Mouse (Mus musculus): Measurements from ENCODE around the gene Cks2. TPM values are rescaled to one million over a fixed set of nuclear protein-coding genes. Genes with fewer than 3 reads are reported as not detected.

Cks2 gene
- total and polyA plus RNA-seq, 2 experiments from 2014 or later: 16.3 to 20.0 TPM

GRCm38 (mm10) chr13:51648237-51648636 is 3.2 kb downstream of the Cks2 start:
- H3K9me3 ChIP-seq (ENCODE audit: low read length): no peaks in the 10 kb centered on the region
- 0 out of 2 replicates have a peak, but pooled peaks cover 4% of the 10 kb centered on the region for H3K4me1 ChIP-seq (ENCODE audit: insufficient read depth, low read length)
- peaks cover 3% of the 10 kb centered on the region; the same call in 1 of the 2 replicates for H3K36me3 ChIP-seq (ENCODE audit: insufficient read depth, low read length)
- no peak overlapping the region for H3K4me2 ChIP-seq (ENCODE audit: low read depth, low read length, poor library complexity, severe bottlenecking)
- no peak overlapping the region for H3K4me3 ChIP-seq (ENCODE audit: low read depth, low read length)
- no peaks in the 10 kb centered on the region for H3K27me3 ChIP-seq (ENCODE audit: insufficient read depth, low read length)
- TF ChIP-seq CTCF (IDR thresholded peaks at IDR 0.05): no peak
- H3K27ac ChIP-seq (ENCODE audit: low read depth, low read length): no peak overlapping the region
- no peak overlapping the region for H3K9ac ChIP-seq (replicated peaks; ENCODE audit: low read length, poor library complexity, severe bottlenecking)
- no peak for ATAC-seq (ENCODE audit: low FRiP score)
- DNase-seq (ENCODE audit: low spot score): no peak
- 95% methylated on average over 4 of the region's 4 CpGs for WGBS

- no peak for TF ChIP-seq CTCF (IDR thresholded peaks at IDR 0.05)
- H3K27ac ChIP-seq (ENCODE audit: low read depth, low read length): no peak overlapping the region
- H3K9ac ChIP-seq (replicated peaks; ENCODE audit: low read length, poor library complexity, severe bottlenecking): no peak overlapping the region
- peaks cover 8% of the 10 kb centered on the region; the same call in 1 of the 2 replicates for H3K36me3 ChIP-seq (ENCODE audit: insufficient read depth, low read length)
- H3K9me3 ChIP-seq (ENCODE audit: low read length): no peaks in the 10 kb centered on the region
- no peak overlapping the region for H3K4me2 ChIP-seq (ENCODE audit: low read depth, low read length, poor library complexity, severe bottlenecking)
- H3K4me3 ChIP-seq (ENCODE audit: low read depth, low read length): no peak overlapping the region
- 35% methylated on average over 1 of the region's 1 CpGs for WGBS
- no peaks in the 10 kb centered on the region for H3K27me3 ChIP-seq (ENCODE audit: insufficient read depth, low read length)
- ATAC-seq (ENCODE audit: low FRiP score) (no peak), DNase-seq (ENCODE audit: low spot score) (no peak)
- 0 out of 2 replicates have a peak, but pooled peaks cover 4% of the 10 kb centered on the region for H3K4me1 ChIP-seq (ENCODE audit: insufficient read depth, low read length)
These were observed 4.7 kb downstream of the Cks2 start for GRCm38 (mm10) chr13:51649740-51650139.

- ATAC-seq (ENCODE audit: low FRiP score): peak; percentile 97
- peaks cover 21% of the 10 kb centered on the region for H3K36me3 ChIP-seq (ENCODE audit: insufficient read depth, low read length)
- no peaks in the 10 kb centered on the region for H3K9me3 ChIP-seq (ENCODE audit: low read length)
- H3K4me2 ChIP-seq (ENCODE audit: low read depth, low read length, poor library complexity, severe bottlenecking): peak within 1 kb of the TSS; percentile 87
- H3K9ac ChIP-seq (replicated peaks; ENCODE audit: low read length, poor library complexity, severe bottlenecking): peak within 1 kb of the TSS; percentile 82
- DNase-seq (ENCODE audit: low spot score): peak; percentile 96
- no peaks in the 10 kb centered on the region for H3K27me3 ChIP-seq (ENCODE audit: insufficient read depth, low read length)
- H3K27ac ChIP-seq (ENCODE audit: low read depth, low read length): peak within 1 kb of the TSS; percentile 87
- under 1% methylated on average over 66 of the region's 69 CpGs for WGBS
- 0 out of 2 replicates have a peak, but pooled peaks cover 4% of the 10 kb centered on the region for H3K4me1 ChIP-seq (ENCODE audit: insufficient read depth, low read length)
- peak within 1 kb of the TSS; percentile 75 for H3K4me3 ChIP-seq (ENCODE audit: low read depth, low read length)
- peak; percentile 92 for TF ChIP-seq CTCF (IDR thresholded peaks at IDR 0.05)
These were observed 6.5 kb downstream of the Cks2 start, which contains the start of gene Secisbp2 for GRCm38 (mm10) chr13:51651408-51652064. Secisbp2 (plus strand) TSS chr13:51651697.

- Histone ChIP-seq H3K27ac (ENCODE audit: low read depth, low read length) (no peak overlapping the region), H3K36me3 (ENCODE audit: insufficient read depth, low read length) (peaks cover 35% of the 10 kb centered on the region), H3K4me2 (ENCODE audit: low read depth, low read length, poor library complexity, severe bottlenecking) (no peak overlapping the region), H3K9me3 (ENCODE audit: low read length) (no peaks in the 10 kb centered on the region), H3K4me1 (ENCODE audit: insufficient read depth, low read length) (0 out of 2 replicates have a peak, but pooled peaks cover 4% of the 10 kb centered on the region), H3K4me3 (ENCODE audit: low read depth, low read length) (no peak overlapping the region), H3K9ac (replicated peaks; ENCODE audit: low read length, poor library complexity, severe bottlenecking) (no peak overlapping the region), H3K27me3 (ENCODE audit: insufficient read depth, low read length) (no peaks in the 10 kb centered on the region)
- no peak for ATAC-seq (ENCODE audit: low FRiP score)
- WGBS: 94% methylated on average over 6 of the region's 6 CpGs
- no peak for TF ChIP-seq CTCF (IDR thresholded peaks at IDR 0.05)
- DNase-seq (ENCODE audit: low spot score): no peak
These were observed 8.1 kb downstream of the Cks2 start for GRCm38 (mm10) chr13:51653159-51653558.

- DNase-seq (ENCODE audit: low spot score) (no peak), ATAC-seq (ENCODE audit: low FRiP score) (no peak)
- Histone ChIP-seq H3K36me3 (ENCODE audit: insufficient read depth, low read length) (peaks cover 39% of the 10 kb centered on the region), H3K27ac (ENCODE audit: low read depth, low read length) (no peak overlapping the region), H3K9me3 (ENCODE audit: low read length) (no peaks in the 10 kb centered on the region), H3K27me3 (ENCODE audit: insufficient read depth, low read length) (no peaks in the 10 kb centered on the region), H3K4me3 (ENCODE audit: low read depth, low read length) (no peak overlapping the region), H3K4me2 (ENCODE audit: low read depth, low read length, poor library complexity, severe bottlenecking) (no peak overlapping the region), H3K9ac (replicated peaks; ENCODE audit: low read length, poor library complexity, severe bottlenecking) (no peak overlapping the region), H3K4me1 (ENCODE audit: insufficient read depth, low read length) (0 out of 2 replicates have a peak, but pooled peaks cover 4% of the 10 kb centered on the region)
- no peak for TF ChIP-seq CTCF (IDR thresholded peaks at IDR 0.05)
- WGBS: 96% methylated on average over 9 of the region's 9 CpGs
These were observed 8.9 kb downstream of the Cks2 start for GRCm38 (mm10) chr13:51653961-51654360.

GRCm38 (mm10) chr13:51656516-51657235 is 11.6 kb downstream of the Cks2 start:
- Histone ChIP-seq H3K4me1 (ENCODE audit: insufficient read depth, low read length) (0 out of 2 replicates have a peak, but pooled peaks cover 4% of the 10 kb centered on the region), H3K9me3 (ENCODE audit: low read length) (no peaks in the 10 kb centered on the region), H3K4me3 (ENCODE audit: low read depth, low read length) (no peak overlapping the region), H3K4me2 (ENCODE audit: low read depth, low read length, poor library complexity, severe bottlenecking) (no peak overlapping the region), H3K27ac (ENCODE audit: low read depth, low read length) (no peak overlapping the region), H3K36me3 (ENCODE audit: insufficient read depth, low read length) (peaks cover 53% of the 10 kb centered on the region), H3K9ac (replicated peaks; ENCODE audit: low read length, poor library complexity, severe bottlenecking) (no peak overlapping the region), H3K27me3 (ENCODE audit: insufficient read depth, low read length) (no peaks in the 10 kb centered on the region)
- TF ChIP-seq CTCF (IDR thresholded peaks at IDR 0.05): no peak
- 95% methylated on average over 13 of the region's 13 CpGs for WGBS
- ATAC-seq (ENCODE audit: low FRiP score) (no peak), DNase-seq (ENCODE audit: low spot score) (no peak)
